Mouse (Mus musculus) right cerebral cortex, postnatal 4 days (tissue): ENCODE data around the gene Nptxr.

ENCODE experiments used
- DNase-seq: peaks from one replicate; pipeline ENCODE4 v3.0.0-alpha.2; 2022

Nptxr gene

DNA sequence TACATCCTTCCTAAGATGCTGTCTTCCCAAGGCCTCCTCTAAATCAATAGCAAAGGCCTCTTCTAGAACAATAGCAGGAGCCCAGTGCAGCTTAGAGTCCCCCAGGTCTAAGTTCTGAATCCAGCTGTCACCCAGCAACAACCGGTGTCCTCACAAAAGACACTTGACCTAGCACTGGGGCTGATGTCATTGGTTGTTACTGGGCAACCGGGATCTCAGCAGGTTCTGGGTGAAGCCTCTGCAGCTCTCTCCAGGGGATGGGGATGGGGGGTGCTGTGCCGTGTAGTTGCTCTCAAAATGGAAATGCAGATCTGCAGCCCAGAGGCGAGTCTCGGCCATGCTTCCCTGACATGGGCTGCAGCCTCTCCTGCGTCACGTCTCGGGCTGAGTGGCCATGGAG, 16.8 kb downstream of the Nptxr start:
- no peak for DNase-seq

DNA sequence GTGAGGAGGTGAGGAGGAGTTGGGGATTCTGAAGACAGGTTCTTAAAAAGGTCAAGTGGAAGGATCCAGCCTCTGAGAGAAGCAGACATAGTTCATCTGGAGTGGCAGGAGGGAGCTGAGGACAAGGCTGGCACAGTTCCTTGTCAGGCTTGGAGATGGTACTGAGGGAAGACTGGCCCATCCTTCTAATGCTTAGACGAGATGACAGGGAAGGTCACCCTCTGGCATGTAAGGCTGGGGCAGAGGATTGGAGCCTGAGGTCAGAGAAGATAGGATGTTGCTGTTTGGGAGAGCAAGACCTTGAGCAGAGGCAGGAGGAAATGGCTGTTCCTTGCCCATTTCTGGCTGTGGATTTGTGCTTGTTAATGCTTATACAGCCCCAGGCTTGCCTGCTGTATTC, 19.5 kb downstream of the Nptxr start:
- no peak for DNase-seq

- no peak for DNase-seq
These were observed 26.8 kb downstream of the Nptxr start, which contains the start of gene Dnal4 for GRCm38 (mm10) chr15:79777749-79778148. Gene Dnal4 (minus strand): TSS chr15:79777849.

GRCm38 (mm10) chr15:79775662-79776061, 28.9 kb downstream of the Nptxr start:
- DNase-seq: no peak

DNA sequence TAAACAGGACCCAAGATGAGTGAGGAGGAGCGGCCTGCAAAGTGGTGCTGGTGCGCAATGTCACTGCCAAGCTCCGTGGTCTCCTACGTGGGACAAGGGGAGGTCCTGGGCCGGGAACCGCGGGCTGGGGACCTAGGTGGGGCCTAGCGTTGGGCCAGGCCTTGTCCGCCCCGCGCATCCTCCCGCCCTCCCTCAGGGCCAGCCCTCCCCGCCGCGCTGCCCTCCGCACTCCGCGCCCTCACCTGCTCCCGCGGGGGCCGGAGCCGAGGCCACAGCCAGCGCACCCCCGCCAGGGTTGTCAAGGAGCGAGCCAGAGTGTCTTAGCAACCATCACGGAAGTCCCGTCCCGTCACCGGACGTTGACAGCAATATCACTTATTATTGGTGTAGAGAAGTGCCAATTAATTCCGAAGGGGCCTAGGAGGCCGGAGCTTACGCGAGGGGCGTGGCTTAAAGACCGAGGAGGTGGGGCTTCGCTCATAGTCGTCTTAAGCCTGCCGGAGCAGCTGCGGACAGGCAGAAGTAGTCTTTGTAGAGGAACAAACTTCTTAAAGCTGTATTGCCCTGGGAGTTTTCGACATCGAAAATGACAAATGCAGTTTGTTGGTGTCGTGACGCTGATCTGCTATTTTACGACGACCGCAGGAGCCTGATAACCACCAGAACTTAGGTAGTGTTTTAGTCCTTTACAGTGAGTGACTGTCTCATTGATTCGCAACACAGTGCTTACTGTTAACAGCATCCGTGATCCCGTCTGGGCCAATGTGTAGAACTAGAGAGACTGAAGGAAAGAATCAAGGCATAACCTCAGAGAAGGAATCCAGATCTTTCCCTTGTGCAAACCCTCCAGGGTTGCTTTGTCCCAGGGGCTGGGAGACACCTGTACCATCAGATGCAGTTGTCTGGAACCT, 30.2 kb downstream of the Nptxr start:
- DNase-seq: peak; percentile 92

DNA sequence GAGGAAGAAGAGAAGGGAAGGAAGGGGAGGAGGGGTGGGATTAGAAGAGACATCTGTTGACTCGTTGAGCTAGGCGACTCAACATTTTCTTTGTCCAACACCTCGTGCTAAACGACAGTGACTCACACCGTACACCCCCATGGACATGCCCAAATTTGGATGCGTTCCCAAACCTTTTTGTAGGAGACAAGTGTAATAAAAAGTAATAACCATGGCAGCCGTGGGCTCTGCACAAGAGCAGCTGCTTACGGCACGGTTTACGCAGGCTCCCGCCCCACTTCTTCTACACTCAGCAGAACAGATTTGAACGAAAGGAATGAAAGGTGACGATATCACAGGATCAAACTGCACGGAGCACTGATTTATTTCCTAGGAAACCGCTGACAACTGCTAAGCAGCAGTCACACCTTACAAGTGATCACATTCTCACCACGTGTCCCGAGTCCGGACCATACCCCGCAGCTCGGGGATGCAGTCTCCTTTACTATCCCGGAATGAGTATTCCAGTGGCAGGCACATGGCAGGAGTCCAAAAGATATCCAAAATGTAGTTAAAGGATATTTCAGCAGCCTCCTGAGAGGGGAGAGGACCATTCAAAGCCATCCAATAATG, 33.8 kb downstream of the Nptxr start:
- no peak for DNase-seq

- DNase-seq: no peak
These were observed 36.3 kb downstream of the Nptxr start for GRCm38 (mm10) chr15:79768302-79768701.

DNA sequence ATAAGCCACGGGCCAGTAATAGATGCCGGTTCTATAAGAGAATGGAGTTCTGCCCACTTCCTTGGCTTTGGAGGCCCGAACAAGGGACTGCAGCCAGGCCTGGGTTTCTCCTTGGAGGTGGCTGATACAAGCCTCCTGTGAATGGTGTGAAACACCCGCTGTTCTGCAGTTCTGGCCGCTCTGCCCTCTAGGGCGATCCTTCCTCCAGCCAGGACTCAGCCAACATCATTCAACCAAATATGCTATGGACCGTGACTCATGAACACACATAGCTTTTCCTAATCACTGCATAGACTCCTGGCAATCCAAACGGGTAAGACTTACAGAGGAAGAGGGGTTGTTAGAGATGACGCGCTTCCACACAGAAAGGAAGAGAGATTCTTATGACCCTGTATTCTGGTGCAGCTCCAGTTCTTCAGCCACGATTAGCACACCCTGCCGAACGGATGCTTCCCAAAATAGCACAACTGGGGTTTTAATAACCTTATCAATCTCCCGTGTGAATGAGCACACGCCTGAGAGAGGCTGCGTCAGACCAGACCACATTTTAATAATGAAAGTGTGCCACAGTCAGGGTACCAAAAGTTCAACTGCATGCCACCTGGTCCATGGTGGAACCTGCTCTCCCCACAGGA, 37.1 kb downstream of the Nptxr start:
- DNase-seq: no peak

- peak; percentile 37 for DNase-seq
These were observed 37.9 kb downstream of the Nptxr start for GRCm38 (mm10) chr15:79766586-79767071.

DNA sequence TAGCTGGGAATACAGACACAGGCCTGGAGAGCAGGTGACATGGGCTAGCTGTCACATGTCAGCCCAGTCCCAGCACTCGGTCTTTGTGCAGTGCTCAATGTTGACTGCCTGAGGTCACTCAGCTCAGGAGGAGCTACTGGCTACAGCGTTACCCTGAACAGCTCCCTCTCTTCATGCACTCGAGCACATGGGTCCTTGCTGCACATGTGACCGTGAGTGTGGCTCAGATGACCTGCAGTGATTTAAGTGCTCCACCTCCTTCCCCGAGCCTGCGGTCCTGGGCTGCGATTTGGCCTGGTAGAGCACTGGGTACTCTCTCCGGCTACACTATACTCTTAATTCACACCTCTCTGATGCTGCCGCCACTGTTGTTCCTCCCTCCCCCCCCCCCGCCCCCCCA, 38.4 kb downstream of the Nptxr start:
- no peak for DNase-seq

DNA sequence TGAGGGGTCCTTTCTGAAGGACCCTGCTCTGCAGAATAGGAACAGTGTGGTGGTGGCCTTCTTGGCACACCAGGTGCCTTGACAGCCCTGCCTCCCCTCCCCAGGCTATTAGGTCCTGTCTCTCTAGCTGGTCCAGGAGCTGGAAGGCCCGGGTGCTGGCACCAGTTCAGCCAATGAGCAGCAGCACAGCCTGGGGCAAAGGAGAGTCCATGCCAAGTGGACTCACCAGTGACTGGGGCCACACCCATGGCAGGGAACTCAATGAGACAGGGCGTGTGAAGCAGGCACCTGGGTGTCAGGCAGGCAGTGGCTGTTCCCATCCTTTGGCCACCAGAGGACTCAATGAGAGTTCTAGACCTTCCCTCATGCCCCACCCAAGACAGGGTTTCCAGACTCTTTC, 39.2 kb downstream of the Nptxr start:
- no peak for DNase-seq

- DNase-seq: no peak
These were observed 39.9 kb downstream of the Nptxr start for GRCm38 (mm10) chr15:79764539-79765267.

- no peak for DNase-seq
These were observed 40.8 kb downstream of the Nptxr start for GRCm38 (mm10) chr15:79763601-79764246.

DNA sequence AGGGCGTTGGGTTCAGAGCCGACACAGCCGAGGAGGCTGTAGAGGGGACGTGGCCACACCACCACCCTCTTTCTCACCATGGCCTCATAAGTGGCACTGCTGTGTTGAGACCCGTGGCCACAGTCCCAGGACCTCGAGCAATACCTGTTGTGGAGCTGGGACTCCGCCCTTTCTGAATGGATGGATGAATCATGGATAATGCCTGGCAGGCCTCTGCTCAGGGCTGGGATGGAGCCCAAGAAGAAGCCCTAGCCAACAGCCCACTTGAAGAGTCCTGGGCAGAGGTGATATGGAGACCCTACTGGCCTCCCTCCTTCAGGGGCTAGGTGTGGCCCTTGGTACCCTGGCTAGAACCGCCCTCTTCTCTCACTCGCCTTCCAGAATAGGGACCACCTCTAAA, 41.6 kb downstream of the Nptxr start:
- no peak for DNase-seq

DNA sequence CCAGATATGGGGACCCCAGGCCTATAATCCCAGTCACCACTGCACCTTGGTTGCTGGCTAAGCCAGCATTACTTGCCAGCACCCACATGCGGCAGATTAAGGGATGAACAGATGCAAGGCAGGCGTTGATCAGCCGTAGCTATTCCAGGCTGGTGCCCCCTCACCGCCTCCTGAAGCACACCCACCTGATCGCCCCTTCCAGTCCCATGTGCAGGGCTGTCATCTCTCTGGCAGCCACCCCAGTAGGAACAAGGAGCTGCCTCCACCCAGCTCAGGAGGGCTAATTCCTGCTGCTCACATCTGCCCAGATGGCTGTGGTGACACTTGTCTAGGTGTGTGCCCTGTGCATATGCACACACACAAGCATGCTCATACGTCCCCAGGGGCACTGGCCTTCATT, 43.6 kb downstream of the Nptxr start:
- DNase-seq: no peak

DNA sequence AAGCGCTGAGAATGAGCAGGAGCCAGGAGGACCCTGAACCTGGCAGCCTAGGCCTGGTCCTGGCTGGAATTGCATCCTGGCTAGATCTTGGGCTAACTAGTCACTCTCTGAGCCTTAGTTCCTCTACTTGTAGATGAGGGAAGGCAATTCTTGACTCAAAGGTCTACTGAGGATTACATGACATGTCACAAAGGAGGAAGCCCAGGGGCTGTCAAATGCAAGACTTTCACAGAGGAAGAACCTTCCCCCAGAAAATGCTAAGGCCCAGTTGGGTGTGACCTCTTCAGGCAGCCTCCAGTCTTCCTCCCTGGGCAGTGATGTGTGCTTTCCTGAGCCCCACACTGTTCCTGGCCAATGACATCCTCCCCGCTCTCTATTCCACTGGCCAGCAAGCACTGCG, 47.4 kb downstream of the Nptxr start:
- DNase-seq: no peak

- no peak for DNase-seq
These were observed 48.5 kb downstream of the Nptxr start for GRCm38 (mm10) chr15:79755977-79756625.

GRCm38 (mm10) chr15:79755176-79755575, 49.4 kb downstream of the Nptxr start:
- no peak for DNase-seq

- DNase-seq: no peak
These were observed 50.7 kb downstream of the Nptxr start for GRCm38 (mm10) chr15:79753873-79754272.

GRCm38 (mm10) chr15:79753420-79753752, 51.2 kb downstream of the Nptxr start:
- no peak for DNase-seq

DNA sequence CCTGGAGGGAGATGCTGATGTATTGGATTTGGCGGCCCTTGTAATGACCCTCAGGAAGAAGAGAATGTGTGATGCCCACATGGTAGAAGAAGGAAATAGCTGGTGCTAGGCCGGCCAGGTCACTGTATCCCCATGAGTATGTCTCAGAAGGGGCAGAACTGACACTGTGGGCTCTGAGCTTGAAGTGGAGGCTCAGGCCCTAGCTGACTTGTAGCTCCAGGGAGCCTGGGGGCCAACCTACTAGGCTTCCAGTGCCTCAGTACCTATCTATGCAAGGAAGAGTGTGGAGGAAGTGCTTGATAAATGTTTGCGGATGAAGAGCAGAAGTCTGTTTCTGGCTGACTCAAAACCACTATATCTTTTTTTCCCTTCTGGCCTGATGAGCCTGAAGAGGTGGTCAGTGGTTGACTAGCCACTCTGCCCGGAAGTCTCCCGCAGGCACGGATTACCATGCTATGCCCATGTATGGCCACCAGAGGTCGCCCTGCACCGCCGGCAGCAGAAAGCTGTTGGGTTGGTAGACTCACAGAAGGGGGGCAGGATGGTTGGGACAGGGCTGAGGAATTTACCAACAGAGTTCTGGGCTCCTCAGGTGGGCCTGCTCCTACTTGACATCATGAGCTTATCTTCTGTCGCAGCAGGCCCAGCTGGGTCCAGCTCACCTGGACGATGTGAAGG, 51.7 kb downstream of the Nptxr start:
- peak; percentile 73 for DNase-seq
